Mouse (Mus musculus) embryo, embryonic 9.5 days (tissue): ENCODE measurements around the gene Ptdss2.

Experiments
- DNase-seq: peaks from one replicate; pipeline ENCODE4 v3.0.0-alpha.2; 2017; ENCODE audit errors: extremely low spot score

The Ptdss2 gene

DNA sequence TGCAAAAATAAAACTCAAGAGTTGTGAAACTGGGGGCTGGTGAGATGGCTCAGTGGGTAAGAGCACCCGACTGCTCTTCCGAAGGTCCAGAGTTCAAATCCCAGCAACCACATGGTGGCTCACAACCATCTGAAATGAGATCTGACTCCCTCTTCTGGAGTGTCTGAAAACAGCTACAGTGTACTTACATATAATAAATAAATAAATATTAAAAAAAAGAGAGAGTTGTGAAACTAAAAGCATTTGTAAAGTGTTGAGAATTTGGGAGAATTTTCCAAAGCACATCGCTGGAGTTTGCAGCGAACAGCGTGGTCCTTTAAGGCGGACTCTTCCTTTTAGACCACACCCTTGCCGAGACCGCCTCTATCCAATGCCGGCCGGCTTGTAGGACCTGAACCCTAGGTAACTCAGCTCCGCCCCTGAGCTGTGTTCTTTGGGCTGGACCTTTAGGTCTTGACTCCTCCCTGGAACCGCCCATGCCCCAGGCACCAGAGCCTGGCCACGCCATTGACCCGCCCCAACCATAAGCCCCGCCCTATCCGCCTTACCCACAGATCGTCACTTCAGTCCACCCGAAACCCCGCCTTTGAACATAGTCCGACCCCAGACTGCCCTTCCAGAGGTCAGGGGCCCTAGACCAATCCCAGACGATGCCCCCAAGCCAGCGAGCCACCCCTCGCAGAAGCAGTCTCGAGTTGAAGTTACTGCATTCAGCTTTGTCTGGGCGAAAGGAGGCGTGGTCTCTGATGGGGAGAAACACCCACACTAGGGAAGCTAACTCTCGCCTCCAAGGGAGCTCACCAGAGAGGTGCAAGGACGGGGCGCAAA is 721 bp downstream of the Ptdss2 start:
- peak; percentile 99 for DNase-seq

DNA sequence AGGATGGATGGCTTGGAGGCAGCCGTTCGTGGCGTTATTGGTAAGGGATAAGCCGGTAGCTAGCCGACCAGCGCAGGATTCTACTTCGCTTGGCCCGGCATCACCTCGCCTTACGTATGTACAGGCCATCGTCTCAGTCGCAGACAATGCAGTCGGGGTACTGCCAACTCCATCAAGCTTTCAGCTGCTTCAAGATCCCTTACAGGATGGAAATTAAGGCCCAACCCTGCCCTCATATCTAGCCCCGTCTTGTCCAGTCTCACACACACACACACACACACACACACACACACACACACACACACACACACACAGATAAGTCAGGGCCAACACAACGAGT is 1.3 kb downstream of the Ptdss2 start:
- no peak for DNase-seq

DNA sequence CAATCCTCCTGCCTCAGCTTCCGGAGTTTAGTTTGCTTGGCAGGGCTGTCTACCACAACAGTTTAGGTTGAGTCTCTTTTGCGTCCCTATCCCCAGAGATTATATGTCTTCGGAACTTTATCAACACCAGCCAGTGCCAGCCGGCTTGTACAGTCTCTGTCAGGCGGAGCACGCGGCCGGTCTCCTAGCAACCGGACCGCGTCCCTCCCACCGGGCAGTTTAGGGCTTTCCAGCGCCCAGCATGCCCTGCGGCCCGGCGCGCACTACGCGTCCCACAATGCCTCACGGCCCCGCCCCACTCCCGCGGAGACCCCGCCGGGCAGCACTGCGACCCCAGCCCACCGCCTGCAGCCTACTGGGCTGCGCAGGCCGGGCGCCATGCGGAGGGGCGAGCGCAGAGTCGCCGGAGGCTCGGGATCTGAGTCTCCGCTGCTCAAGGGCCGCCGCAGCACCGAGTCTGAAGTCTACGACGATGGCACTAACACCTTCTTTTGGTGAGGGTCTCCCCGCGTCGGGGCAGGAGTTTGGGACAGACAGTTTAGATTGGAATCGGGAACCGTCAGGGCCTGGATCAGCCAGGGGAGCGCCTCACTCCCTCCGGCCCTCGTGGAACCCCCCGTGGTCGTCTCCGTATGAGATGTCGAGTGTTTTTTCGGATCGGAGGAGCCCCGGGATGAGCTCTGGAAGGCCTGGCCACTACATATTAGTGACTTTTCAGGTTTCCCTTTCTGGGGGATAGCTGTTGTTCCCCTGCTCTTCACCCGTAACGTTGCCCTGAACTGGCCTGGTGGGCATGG is 9.0 kb downstream of the Ptdss2 start:
- peak; percentile 94 for DNase-seq

DNA sequence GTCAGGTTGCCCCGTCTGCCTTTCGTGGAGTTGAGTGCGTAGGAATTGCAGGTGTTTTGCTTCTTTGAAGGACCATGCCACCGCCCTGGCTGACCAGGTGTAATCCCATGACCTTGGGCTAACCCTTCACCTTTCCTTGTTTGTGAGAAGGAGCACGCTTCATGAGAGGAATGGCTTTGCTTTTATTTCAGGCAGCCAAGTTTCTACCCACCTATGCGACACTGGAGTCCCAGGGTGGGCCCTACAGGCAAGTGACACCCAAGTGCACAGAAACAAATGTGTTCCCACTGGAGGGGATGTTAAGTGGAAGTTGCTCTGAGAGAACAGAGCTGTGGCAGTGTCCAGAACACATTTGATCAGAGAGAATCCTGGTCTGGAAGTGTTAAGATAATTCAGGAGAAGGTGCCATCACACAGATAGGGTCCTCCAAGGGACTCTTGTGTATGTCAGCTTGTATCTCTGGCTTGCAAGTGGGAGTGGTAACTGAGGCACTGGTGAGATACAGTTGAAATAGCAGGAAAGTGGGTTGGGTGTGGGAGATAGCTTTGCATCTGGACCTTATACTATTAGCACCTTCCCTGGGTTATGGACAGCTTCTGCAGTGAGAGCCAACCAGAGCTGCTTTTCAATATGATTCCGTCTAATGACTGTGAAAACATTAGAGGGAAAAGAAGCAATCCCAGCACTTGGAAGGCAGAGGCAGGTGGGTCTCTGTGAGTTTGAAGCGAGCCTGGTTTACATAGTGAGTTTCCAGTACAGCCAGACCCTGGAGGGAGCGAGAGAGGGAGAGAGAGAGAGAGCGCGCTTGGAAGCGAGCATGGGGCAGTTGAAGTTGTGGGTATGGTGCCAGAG is 9.9 kb downstream of the Ptdss2 start:
- no peak for DNase-seq

- DNase-seq: no peak
Observed at GRCm38 (mm10) chr7:141141326-141141725, 19.1 kb downstream of the Ptdss2 start.

DNA sequence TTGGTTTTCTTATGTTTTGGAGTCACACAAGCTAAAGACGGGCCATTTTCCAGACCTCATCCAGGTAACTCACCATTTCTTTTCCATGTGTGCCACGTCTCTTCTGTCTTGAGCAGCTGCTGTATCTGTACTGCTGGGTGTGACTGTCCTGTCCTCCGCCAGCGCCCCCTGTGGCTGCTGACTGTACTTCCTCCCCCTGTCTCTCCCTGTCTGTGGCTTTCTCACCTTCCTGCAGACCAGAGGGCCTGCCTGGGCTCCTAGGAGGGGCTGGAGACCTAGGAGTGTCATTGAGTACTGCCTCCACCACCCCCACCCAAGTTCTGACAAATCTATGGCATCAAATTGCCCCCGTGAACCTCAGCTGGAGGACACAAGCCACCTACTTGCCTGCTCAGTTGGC is 20.9 kb downstream of the Ptdss2 start:
- peak; percentile 47 for DNase-seq

DNA sequence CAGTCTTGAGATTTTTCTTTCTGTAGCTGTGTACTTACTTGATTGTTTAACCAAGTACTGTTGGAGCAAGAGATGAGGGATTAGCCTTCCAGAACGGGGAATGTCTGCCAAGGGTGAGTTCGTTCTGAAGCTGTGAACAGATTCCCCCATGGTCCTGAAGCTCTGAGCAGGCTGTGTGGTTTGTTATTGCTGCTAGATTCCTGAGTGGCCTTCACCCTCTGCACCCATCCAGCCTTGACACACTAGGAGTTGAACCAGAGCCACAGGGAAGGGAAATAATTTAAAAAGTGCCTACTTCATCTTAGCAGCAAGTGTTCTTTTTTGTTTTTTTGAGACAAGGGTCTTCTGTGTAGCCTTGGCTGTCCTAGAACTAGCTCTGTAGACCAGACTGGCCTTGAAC is 21.7 kb downstream of the Ptdss2 start:
- no peak for DNase-seq

DNA sequence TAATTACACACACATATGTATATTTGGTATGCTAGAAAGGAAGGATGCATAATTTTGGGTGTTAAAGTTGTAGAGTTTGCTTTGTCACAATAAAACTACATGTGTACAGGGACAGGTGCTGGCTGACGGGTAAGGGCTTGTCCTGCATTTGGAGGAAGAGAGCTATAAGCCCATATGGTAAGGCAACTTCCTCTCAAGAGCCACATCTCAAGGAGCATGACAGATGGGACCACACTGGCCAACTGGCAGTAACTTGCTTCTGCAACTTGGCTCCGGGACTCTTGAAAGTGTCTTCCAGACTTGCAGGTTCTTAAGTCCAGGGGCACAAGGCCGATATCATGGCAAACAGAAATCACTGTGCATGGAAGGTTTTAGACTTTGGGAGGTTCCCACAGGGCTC is 22.5 kb downstream of the Ptdss2 start:
- no peak for DNase-seq

GRCm38 (mm10) chr7:141145403-141145802 is 23.2 kb downstream of the Ptdss2 start:
- no peak for DNase-seq

- DNase-seq: no peak
Observed at GRCm38 (mm10) chr7:141146043-141146595, 23.9 kb downstream of the Ptdss2 start.

GRCm38 (mm10) chr7:141147044-141147443 is 24.9 kb downstream of the Ptdss2 start:
- DNase-seq: no peak

DNA sequence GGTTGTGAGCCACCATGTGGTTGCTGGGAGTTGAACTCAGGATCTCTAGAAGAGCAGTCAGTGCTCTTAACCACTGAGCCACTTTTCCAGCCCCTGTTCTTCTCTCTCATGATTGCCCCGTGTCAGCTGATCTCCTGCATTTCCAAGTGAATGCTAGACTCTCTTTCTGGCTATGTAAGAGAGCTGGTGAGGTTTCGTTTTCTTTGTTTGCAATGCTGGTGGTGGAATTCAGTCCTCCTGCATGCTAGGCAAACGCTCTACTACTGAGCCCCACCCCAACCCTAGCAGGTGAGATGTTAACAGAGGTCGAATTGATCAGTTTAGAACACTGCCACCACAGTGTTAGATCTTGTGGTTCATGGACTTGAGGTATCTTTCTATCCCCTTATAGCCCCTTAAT is 26.5 kb downstream of the Ptdss2 start:
- no peak for DNase-seq

DNA sequence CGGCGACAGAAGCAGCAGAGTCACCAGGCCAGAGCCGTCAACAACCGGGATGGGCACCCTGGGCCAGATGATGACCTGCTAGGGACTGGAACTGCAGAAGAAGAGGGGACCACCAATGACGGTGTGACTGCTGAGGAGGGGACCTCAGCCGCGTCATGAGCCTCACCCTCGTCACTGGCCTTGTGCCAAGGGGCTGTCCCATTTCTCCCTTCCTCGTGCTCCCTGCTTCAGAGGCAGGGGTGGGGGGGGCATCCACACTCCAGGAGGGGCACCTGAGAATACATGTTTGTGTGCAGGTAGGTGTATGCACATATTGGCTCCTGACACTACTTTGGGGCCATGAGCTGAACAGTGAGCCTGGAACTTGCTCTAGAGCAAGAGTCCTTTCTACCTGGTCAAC is 33.2 kb downstream of the Ptdss2 start:
- DNase-seq: no peak

- DNase-seq: no peak
Observed at GRCm38 (mm10) chr7:141164397-141164796, 42.2 kb downstream of the Ptdss2 start.

DNA sequence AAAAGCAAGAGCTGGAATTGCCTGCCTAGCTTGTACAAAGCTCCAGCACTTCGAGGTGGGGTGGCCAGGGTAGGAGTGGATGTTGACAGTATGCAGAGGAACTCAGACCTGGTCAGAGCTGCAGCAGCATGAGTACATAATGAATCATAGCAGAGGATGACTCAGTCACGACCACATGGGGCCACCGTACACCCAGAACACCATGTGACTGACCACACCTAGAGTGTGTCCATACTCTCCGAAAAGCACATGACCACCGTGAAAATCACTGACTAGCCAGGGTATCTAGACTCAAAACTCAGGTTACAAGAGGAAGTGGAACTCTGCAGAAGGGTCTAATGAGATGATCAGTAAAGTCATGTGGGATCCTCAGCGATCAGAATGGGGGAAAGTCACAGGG is 42.7 kb downstream of the Ptdss2 start:
- no peak for DNase-seq

GRCm38 (mm10) chr7:141167901-141168517 is 45.8 kb downstream of the Ptdss2 start:
- DNase-seq: no peak

DNA sequence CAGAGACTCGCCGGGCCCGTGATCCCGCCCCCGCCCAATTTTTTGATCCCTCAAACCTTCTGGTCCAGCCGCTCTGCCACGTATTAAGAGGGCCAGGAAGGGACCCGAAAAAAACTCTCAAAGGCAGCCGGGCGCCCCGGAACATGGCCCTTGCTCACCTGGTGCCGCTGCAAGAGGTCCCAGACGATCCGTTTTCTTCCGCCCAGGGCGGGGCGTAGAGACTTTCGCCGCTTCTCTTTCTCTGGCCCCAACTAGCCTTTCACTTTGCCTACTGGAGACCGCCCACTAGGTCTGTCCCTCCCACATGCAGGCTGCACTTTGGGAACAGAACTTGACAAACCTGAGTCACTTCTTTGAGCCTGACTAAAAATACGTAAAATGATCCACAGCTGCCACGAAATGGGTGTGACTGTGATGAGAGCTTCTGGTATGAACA is 46.4 kb downstream of the Ptdss2 start:
- DNase-seq: peak; percentile 46

- DNase-seq: no peak
Observed at GRCm38 (mm10) chr7:141169300-141169699, 47.1 kb downstream of the Ptdss2 start.

DNA sequence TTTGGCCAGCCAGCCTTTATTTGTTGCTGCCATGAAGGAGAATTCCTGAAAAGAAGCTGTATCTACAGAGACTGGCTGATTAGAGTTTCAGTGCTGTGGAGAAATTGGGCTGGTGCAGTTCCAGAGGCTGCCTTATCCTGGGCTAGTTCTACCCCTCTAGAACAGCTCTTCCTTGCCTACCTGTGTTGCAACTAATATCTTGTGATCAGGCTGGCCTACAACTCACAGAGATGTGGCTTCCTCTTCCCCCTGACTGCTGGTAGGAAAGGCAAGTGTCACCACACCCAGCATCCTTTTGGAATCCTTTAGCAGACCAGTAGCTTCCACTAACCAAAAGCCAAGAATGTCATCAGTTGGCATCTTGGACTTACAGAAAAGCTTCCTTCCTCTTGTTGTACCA is 47.7 kb downstream of the Ptdss2 start:
- DNase-seq: no peak

- DNase-seq: peak; percentile 96
Observed at GRCm38 (mm10) chr7:141172116-141173006, 50.2 kb downstream of the Ptdss2 start, which contains the start of gene Rnh1. Gene Rnh1 (minus strand): TSS chr7:141172857.
